Mouse (Mus musculus) fibroblast of lung, adult 2 months (primary cell): ENCODE data around the gene Cand2.

ENCODE experiments used
- DNase-seq: peaks from one replicate; pipeline ENCODE4 v3.0.0-alpha.2; 2011; ENCODE audit warnings: low read depth

Cand2 gene

DNA sequence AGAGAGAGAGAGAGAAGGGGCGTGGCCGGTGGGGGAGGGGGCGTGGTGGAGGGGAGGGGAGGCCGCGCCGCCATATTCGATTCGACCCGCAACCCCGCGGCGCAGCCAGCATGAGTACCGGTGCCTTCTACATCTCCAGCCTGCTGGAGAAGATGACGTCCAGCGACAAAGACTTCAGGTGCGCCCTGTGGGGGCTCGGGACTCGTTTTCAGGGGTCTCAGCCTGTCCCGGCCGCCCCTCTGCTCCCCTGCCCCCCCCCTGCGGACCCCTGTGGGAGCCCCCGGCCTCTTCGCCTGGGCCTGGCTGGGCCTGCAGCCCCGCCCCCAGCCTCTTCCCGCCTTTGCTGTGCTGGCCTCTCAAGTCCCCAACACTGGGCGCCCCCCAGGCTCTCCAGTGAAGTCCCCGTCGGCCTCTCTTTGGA is at the start of gene Cand2:
TSS of gene Cand2 (plus strand) at position 38 of the 421 bp plus-strand sequence.
- no peak for DNase-seq

GRCm38 (mm10) chr6:115727108-115727507 is 47.2 kb upstream of the Cand2 start:
- DNase-seq = no peak

DNA sequence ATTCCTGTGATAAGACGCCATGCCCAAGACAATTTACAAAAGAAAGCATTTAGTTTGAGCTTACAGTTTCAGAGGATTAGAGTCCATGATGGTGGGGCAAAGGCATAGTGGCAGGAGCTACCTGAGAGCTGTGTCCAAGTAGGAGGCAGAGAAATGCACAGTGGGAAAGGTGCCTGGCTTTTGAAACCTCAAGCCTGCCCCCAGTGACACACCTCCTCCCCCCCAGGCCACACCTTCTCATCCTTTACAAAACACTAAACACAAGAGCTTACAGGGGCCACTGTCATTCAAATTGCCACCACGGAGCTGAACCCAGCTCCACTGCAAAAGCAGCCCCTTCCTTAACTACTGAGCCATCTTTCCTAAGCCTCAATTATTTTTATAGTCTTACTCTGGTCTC is 46.8 kb upstream of the Cand2 start:
- DNase-seq = no peak

- DNase-seq = no peak
Observed at GRCm38 (mm10) chr6:115730560-115731342, 43.6 kb upstream of the Cand2 start.

DNA sequence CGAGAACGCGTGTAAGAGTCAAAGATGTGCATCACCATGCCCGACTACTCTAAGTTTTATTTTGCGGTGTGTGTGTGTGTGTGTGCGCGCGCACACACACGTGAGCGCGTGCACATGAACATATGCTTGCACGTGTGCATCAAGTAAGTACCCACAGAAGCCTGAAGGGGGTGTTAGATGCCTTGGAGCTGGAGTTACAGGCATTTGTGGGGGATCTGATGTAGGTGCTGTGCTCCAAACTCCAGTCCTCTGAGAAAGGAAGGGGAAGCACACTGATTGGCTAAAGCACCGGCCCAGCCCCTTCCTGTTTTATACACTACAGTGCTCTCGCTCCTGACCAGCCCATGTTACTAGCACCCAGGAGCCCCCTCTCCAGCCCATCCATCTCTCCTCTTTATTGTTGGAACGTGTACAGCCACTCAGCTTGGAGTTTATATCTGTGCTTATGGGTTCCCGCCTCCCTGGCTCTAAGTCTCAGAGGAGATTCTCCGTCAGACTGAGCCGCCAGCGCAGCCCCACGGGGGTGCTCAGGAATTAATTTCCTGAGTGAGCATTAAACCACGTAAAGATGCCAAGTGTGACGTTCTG is 41.9 kb upstream of the Cand2 start:
- DNase-seq = no peak

DNA sequence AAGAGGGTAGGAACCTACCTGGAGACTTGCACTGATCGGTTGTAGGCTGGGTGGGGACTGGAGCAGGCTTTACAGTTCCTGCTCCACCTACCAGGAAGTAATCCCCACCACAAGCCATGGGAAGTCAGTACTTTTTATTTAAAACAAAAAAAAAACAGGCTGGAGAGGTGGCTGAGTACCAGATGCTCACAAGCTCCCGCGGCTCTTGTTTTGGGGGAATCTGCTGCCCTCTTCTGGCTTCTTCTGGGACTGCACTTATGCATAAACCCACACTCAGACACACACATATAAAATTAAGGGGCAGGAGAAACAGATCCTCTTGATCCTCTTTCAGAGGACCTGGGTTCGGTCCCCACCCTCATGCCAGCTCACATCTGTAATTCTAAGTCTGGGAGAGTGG is 39.4 kb upstream of the Cand2 start:
- no peak for DNase-seq

DNA sequence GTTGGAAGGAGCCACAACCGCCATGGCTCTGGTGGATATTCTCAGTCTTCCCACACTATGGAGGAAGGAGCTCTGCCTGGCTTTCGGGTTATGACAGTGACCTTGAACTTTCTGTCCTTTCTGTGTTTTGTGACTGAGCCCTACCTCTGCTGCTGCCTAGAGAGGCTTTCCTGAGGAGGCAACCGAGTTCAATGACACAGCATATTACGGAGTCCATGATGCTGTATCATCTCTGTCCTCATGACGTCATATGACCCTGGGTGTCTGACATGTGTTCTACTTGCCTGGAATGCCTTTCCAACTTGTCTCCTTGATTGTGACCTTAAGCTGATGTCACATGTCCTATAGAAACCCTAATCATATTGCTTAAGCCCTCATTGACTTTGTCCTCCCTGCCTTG is 35.3 kb upstream of the Cand2 start:
- DNase-seq = no peak

DNA sequence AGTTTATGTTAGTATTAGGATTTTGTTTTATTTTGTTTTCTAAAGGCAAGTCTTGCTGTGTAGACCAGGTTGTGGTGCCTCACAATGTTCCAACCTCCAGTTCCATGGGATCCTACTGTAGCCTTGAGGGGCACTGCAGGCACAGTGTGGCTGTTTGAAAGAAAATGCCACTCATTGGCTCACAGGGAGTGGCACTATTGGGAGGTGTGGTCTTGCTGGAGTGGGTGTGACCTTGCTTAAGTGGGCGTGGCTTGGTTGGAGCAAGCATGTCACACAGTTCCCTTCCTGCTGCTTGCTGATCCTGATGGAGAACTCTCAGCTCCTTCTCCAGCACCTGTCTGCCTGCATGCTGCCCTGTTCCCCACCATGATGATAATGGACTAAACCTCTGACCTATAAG is 30.8 kb upstream of the Cand2 start:
- DNase-seq = no peak

- DNase-seq = no peak
Observed at GRCm38 (mm10) chr6:115746326-115746725, 28.0 kb upstream of the Cand2 start.

DNA sequence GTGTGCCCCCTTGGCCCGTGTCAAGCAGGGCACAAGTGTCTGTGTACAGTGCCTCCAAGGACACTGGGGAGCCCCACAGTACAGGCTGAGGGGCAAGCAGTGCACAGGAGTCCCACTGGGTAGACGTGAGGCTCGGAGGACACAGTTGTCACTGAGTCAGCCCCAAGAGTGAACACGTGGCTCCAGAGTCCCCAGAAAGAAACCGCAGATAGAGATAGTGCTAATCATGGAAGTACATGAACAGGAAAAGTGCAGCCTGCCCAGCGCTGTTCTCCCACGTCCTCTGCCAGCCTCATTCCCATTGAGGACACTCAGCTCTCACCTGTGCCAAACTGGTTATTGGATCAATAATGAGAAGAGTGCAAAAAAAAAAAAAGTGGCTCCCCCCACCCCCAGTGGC is 18.8 kb upstream of the Cand2 start:
- DNase-seq = no peak

DNA sequence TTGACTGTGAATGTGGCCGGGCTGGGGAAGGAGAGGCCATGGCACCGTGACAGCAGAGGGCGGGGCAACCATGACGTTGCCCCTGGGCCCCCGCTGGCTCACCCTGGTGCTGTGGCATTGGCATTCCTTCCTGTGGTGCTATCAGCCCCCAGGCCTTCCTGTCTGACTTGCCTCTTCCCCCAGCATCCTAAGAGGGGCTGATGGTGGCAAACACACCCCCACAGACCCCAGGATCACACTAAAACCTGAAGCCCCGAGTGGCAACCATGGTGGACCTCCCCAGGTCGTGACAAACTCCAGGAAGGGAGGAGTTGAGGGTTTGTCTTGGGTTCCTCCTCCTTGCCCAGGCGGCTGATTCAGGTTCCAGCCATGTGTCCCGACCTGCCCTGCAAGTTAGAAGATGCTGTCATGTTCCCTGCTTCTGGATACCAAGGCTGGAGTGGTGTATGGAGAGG is 15.3 kb upstream of the Cand2 start:
- no peak for DNase-seq

DNA sequence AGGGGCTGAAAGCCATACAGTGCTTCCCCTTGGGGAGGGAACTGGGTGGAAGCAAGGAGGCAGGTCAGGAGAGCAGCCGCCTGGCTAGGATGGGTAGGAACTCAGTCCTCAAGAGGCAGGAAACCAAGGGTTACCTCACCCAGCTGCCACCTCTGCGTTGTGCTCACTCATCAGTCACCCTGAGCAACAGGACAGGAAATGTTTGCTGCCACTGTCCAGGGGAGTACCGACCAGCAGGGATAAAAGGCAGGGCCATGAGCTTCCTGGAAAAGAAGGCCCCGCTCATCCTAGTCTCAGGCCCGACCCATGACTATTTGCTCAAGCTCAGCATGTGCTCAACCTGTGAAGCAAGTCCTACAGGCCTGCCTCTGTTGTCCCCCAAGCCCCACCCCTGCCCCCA is 14.9 kb upstream of the Cand2 start:
- DNase-seq = no peak

DNA sequence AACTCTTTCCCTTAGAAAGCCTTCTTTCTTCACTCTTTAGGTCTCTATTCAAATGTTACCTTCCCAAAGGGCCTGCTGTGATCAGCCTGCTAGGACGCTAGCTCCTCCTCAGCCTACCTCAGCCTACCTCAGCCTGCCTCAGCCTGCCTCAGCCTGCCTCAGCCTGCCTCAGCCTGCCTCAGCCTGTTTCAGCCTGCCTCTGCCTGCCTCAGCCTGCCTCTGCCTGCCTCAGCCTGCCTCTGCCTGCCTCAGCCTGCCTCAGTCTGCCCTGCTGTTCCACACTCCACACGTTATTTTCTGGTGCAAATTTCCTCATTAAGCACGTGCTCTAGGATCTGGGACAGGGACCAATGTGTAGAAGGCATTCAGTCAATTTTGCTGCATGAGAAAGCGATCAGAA is 14.2 kb upstream of the Cand2 start:
- no peak for DNase-seq

DNA sequence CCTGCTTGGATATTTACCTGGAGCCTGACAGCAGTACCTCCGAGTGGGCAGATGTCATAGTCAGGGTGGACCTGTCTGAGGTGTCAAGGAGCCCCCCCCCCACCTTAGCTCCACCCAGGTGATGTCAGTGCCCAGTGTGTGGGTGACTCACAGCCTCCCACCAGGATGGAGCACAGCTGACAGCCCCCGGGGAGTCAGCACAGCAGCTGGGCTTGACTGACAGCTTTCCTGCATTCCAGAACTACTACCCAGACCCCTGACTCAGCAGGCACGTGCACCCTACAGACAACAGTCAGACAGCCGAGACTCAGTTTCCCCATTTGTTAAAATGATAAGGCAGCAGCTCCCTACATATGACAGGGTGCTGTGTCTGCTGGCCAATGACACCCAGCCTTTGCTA is 13.4 kb upstream of the Cand2 start:
- DNase-seq = no peak

DNA sequence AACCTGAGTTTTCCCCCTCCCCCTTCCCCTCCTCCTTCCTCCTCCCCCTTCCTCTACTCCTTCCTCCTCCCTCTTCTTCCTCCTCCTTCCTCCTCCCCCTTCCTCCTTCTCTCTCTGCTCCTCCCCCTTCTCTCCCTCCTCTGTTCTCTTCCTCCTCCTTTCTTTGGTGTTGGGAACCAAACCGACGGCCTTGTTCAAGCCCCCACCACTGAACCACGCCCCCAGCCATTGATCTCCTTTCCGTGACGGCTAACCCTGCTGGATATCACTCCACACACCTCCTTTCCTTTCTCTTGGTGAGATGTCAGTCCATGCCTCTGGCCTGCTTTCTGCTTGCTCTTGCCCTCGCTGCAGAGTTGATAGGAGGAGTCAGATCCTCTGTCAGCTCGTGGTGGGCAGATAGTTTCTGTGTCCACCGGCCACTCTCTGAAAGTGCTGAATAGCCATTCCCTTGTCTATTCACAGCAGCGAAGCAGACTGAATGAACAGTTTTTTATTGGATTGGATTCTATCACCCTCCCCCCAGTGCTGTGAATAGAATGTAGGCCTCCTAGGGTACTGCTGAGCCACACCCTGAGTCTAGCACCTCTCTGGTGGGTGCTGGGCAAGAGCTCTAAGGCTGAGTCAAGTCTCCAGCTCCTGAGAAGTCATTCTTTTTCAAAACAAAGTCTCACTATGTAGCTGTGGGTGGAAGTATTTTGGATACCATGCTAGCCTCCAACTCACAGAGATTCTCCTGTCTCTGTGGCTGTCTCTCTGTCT is 12.2 kb upstream of the Cand2 start, which contains the start of gene Tmem40:
TSS of gene Tmem40 (minus strand) at position 416 of the 762 bp plus-strand sequence.
- DNase-seq = no peak

GRCm38 (mm10) chr6:115764179-115764578 is 10.2 kb upstream of the Cand2 start:
- DNase-seq = no peak

DNA sequence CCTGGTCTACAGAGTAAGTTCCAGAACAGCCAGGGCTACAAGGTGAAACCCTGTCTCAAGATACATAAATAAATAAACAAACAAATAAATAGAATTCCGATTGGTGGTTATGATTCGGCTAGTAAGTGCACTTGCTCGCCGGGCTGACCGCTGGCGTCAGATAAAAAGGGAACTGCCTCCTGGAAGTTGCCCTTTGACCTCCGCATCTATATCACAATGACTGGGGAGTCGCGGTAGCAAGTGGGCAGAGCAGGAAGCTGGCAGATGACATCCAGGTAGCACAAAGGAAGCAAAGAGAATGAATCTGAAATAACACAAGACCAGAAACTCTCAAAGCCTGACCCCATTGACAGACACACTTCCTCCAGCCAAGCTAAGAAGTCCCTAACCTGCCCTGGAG is 7.0 kb upstream of the Cand2 start:
- no peak for DNase-seq

DNA sequence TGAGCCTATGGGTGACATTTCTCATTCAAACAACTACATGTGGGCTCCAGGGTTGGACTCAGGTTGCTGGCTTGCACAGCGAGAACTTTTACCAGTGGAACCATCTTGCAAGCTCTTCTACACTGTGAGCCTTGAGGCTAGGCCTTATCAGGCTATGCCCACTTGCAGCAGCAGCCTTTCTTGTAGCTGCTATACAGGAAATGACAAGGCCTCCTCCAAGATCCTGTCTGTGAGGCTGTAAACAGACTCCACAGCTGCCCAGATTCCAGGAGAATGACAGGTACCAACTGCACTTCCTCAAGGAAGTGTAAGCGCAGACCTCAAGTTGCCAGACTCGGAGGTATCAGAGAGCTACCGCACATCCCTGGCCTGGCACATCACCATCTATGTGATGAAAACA is 6.1 kb upstream of the Cand2 start:
- DNase-seq = no peak

- DNase-seq = no peak
Observed at GRCm38 (mm10) chr6:115770059-115770670, 4.2 kb upstream of the Cand2 start.

- no peak for DNase-seq
Observed at GRCm38 (mm10) chr6:115770852-115771251, 3.5 kb upstream of the Cand2 start.

DNA sequence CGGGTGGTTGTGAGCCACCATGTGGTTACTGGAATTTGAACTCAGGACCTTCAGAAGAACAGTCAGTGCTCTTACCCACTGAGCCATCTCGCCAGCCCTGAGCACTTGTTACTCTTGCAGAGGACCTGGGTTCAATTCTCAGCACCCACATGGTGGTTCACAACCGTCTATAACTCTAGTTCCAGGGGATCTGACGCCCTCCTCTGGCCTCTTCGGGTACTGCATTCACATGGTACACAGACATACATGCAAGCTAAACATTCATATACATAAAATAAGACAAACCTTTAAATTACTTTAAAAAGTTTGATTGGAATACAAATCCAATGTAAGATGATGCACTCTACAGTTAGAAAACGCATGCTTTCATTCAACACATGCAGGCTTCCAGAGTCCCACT is 2.1 kb upstream of the Cand2 start:
- DNase-seq = no peak

DNA sequence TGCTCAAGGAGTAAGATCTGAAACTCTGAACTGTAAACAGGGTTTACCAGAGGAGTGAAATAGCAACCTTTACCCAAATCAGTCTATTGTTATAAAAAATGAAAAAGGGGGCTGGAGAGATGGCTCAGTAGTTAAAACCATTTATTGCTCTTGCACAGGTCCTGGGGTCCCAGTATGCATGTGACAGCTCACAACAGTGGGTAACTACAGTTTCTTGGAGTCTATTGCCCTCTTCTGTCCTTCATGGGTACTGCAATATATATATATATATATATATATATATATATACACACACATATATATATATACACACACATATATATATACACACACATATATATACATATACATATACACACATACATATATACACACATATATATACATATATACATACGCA is 1.7 kb upstream of the Cand2 start:
- DNase-seq = no peak
